Mouse (Mus musculus): ENCODE data around the gene Olfr519. TPM values are rescaled to one million over a fixed set of nuclear protein-coding genes. Genes with fewer than 3 reads are reported as not detected.

Olfr519 gene
- not detected in 2 replicates for total RNA-seq (2017)

- no peak for ATAC-seq (replicated peaks; ENCODE audit: low read depth, poor library complexity, severe bottlenecking)
Measured at GRCm38 (mm10) chr7:108894320-108894719, at the start of gene Olfr519. Olfr519 (minus strand) TSS chr7:108894420.

GRCm38 (mm10) chr7:108944002-108944401, 49.8 kb upstream of the Olfr519 start:
- ATAC-seq (replicated peaks; ENCODE audit: low read depth, poor library complexity, severe bottlenecking), result peak; percentile 79

- ATAC-seq (replicated peaks; ENCODE audit: low read depth, poor library complexity, severe bottlenecking), result no peak
Measured at GRCm38 (mm10) chr7:108941466-108941865, 47.2 kb upstream of the Olfr519 start.

DNA sequence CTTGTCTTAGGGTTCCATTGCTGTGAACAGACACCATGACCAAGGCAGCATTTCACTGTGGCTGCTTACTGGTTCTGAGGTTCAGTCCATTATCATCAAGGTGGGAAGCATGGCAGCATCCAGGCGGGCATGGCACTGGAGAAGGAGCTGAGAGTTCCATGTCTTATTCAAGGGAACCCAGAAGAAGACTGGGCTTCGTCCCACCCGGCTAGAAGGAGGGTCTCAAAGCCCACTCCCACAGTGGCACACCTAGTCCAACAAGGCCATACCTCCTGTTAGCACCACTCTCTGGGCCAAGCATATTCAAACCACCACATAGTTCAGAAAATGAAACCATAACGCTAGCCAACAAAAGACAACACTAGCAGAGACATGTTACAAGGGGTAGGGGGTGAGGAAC, 42.4 kb upstream of the Olfr519 start:
- no peak for ATAC-seq (replicated peaks; ENCODE audit: low read depth, poor library complexity, severe bottlenecking)

DNA sequence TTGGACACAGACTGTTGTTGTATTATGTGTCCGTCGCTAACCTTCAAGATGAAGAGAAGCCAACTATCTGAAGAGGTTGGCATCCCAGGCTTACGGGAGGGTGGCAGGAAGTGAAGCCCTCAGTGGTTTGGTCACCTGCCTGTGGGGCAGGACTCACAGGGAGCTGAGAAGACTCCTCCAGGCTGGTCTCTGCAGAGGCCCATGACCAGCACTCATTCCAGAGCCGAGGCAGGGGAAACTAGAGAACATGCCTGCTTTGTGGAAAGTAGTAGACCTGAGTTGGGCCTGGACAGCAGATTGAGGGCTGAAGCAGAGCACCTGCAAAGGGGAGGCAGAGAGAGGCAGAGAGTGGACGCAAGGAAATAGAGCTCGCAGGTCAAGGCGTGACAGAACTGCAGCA, 41.2 kb upstream of the Olfr519 start:
- ATAC-seq (replicated peaks; ENCODE audit: low read depth, poor library complexity, severe bottlenecking), result no peak

DNA sequence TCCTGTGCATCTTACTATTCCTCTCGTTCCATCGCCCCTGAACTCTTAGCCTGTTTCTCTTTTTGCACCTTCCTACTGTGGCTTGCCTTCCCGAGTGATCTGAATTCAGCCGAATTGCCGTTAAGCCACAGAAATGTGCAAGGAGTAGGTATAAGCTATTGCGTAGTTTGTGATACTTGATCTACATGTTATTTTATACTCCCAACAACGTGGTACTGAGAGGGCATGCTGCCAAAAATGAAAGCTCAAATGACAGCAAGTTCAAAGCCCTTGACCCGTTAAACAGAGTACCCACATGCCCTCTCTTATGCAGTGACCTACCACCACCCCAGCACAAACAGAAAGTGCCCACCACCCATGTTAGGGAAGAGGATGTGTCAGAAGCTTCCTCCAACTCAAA, 40.6 kb upstream of the Olfr519 start:
- no peak for ATAC-seq (replicated peaks; ENCODE audit: low read depth, poor library complexity, severe bottlenecking)

DNA sequence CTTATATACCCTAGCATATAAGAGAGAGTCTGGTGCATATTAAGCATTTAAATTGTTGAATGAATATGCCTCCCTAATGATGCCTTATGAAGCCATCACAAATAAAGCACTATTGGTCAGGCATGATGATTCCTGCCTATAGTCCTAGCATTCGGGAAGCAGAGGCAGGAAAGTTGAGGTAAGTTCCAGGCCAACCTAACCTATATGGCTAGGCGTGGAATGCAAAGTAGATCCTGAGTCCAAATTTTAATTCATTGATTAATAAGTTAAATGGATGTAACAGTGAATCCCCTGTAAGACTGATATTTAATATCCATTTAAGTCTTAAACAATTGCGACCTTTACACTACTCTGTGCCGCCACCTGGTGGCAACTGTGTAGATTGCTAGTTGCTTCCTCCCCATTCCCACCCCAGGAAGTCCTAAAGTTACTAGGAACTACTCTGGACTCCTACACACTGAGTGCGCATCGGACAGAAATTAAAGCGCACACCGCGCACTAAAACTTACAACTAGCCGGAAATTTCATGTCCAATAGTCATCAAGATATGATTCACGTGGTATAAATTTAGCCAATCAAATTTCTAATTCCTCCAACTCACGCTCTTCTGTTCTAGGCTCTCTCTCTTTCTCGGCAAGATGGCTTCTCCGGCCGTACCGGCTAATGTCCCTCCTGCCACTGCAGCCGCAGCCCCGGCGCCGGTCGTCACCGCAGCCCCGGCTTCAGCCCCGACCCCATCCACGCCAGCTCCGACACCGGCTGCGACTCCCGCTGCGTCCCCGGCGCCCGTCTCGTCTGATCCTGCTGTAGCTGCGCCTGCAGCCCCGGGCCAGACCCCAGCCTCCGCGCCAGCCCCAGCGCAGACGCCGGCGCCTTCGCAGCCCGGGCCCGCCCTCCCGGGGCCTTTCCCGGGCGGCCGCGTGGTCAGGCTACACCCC, 39.8 kb upstream of the Olfr519 start, which contains the start of gene Eif3f:
Eif3f (plus strand) TSS at position 624 of the 938 bp plus-strand sequence.
- peak; percentile 93 for ATAC-seq (replicated peaks; ENCODE audit: low read depth, poor library complexity, severe bottlenecking)

DNA sequence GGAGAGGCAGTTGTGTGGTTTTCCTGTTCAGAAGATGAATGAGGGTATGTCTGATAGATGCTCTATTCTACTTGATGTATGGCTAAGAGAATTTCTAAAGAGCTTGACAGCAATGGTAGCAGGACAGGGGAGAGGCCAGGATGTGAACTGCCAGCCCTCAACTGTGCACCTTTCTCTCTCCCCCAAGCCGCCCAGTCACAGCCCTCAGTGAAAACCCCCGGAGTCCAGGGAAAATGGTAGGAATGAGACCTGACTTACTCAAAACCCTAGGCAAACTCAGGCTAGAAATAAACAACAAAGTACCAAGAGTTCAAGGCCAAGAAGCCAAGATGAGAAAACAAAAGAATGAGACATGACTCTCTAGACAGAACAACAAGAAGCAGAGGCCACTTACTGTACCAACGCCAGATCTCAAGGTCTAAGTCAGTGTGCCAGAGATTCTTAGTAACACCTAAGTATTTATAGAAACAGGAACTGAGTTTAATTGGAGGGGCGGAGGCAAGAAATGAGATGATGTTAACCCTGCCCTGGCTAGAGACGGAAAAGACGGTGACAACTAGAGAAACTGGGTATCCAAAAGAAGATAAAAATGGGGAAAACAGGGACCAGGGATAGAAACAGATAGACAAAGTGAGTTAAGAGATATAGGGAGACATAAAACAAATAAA, 35.6 kb upstream of the Olfr519 start, which contains the start of gene Nlrp10:
Nlrp10 (minus strand) TSS at position 453 of the 668 bp plus-strand sequence.
- peak; percentile 55 for ATAC-seq (replicated peaks; ENCODE audit: low read depth, poor library complexity, severe bottlenecking)

- ATAC-seq (replicated peaks; ENCODE audit: low read depth, poor library complexity, severe bottlenecking), result no peak
Measured at GRCm38 (mm10) chr7:108928280-108929188, 34.3 kb upstream of the Olfr519 start.

DNA sequence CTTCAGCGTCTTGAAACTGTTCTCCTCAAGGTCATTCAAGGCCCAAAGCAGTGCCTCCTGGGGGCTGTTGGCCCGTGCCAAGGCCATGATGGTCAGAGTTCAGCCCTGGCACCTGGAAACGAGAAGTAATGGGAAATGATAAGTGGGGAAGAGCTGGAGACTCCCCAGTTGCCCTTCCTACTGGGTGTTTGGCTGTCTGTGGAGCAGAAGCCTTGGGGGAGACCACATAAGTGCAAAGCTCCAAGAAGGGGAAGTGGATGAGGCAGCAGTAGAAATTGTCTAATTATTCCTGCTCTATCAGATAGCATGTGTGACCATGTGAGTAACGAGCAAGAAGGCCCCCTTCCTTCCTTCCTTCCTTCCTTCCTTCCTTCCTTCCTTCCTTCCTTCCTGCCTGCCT, 32.8 kb upstream of the Olfr519 start:
- peak; percentile 80 for ATAC-seq (replicated peaks; ENCODE audit: low read depth, poor library complexity, severe bottlenecking)

DNA sequence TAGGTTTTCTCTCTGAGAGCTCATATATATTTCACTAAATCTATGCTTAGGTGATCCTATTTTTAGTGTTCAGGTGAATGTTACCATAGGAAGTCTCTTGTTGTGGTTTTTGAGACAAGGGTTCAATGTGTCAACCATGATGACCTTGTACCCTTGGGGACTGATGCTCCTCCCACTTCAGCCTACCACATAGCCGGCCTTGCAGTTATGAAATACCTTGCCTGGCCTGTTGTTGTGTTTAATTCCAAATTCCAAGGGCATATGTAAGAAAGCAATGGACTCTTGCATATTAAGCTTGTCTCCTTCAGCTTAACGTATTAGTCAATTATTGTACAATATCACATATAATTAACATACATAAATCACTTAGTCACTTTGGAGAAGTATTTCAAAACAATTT, 9.7 kb upstream of the Olfr519 start:
- no peak for ATAC-seq (replicated peaks; ENCODE audit: low read depth, poor library complexity, severe bottlenecking)

- ATAC-seq (replicated peaks; ENCODE audit: low read depth, poor library complexity, severe bottlenecking), result no peak
Measured at GRCm38 (mm10) chr7:108884906-108885305, 9.3 kb downstream of the Olfr519 start, which contains the start of gene Olfr518. Olfr518 (minus strand) TSS chr7:108885006.

DNA sequence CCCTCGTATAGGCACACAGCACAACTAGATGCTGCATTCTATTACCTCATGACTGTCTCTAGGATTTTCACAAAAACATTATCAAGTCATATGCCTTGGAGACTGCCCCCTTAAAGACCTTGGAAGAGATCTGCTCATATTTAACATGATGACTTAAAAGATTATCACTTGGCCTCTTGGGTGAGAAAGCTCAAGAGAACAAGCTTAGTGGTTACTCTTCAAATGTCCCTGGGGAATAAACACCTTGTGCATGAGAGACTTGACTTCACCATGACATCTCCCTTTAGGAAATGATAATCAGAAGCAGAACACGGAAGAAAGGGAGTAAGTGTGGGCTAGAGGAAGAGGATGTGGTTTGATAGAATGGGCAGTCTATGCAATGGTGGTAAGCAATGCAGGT, 21.9 kb downstream of the Olfr519 start, which contains the start of gene Olfr517:
Olfr517 (minus strand) TSS at position 101 of the 400 bp plus-strand sequence.
- no peak for ATAC-seq (replicated peaks; ENCODE audit: low read depth, poor library complexity, severe bottlenecking)

DNA sequence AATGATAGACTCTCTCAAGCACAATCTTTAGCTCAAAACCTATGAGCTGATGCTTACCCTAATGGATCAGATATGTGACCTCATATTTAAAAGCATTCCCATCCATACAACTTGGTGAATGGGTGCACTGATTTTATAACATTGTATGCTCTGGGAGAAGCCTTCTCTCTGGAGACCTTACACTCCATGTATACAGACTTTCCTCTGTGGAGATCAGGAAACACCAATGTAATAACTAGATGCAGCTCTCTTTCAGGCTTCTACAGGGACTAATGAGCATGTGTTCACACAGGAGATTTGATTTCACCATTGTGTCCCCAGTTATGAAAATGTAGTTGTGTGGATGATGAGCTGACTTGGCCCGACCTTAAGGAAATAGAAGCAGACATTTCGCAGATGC, 43.8 kb downstream of the Olfr519 start, which contains the start of gene Olfr516:
Olfr516 (minus strand) TSS at position 101 of the 400 bp plus-strand sequence.
- no peak for ATAC-seq (replicated peaks; ENCODE audit: low read depth, poor library complexity, severe bottlenecking)

Other genes with a start within 250 kb of the Olfr519 start
- not detected in 2 replicates for gene Olfr509, start 242.5 kb downstream of the Olfr519 start, total RNA-seq (2017)
- gene Olfr510, start 228.0 kb downstream of the Olfr519 start, total RNA-seq (2017), result not detected in 2 replicates
- gene Olfr512, start 181.1 kb downstream of the Olfr519 start, total RNA-seq (2017), result not detected in 2 replicates
- gene Olfr513, start 143.4 kb downstream of the Olfr519 start, total RNA-seq (2017), result not detected in 2 replicates
- gene Olfr514, start 68.4 kb downstream of the Olfr519 start, total RNA-seq (2017), result not detected in 2 replicates
- gene Olfr516, start 43.9 kb downstream of the Olfr519 start, total RNA-seq (2017), result not detected in 2 replicates
- not detected in 2 replicates for gene Olfr517, start 22.0 kb downstream of the Olfr519 start, total RNA-seq (2017)
- not detected in 2 replicates for gene Olfr518, start 9.4 kb downstream of the Olfr519 start, total RNA-seq (2017)
- gene Nlrp10, start 35.8 kb upstream of the Olfr519 start, total RNA-seq (2017), result 2.2 and 2.6 TPM in 2 replicates
- gene Eif3f, start 40.0 kb upstream of the Olfr519 start, total RNA-seq (2017), result 74.2 and 99.5 TPM in 2 replicates
- gene Tub, start 55.9 kb upstream of the Olfr519 start, total RNA-seq (2017), result not detected in 2 replicates
- 1.6 and 3.1 TPM in 2 replicates for gene Ric3, start 188.9 kb upstream of the Olfr519 start, total RNA-seq (2017)